In the genomic region with DNA sequence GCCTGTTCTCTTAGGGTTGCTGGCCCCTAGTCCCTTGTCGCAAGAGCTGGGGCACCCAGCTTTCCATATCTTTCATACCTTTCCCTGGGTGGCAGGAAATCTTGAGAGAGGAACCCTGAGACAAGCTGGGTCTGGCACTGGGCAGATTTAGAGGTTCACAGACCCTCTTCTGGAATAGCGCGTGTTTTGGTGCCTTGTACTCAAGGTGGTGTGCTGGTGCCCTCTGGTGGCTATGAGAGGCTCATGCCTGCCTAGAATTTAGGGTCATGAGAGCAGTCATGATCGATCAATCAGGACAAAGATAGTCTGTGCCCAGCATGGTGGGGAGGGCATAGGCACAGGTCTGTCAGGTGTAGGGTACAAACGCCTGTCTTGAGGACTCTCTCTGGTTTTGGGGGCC, we compare ENCODE assay signal across 10 mouse cellular contexts. TPM values are rescaled to one million over a fixed set of nuclear protein-coding genes. Genes with fewer than 3 reads are reported as not detected.
A peak's percentile ranks its signal among the peaks of the same experiment; 100 is the strongest.
DNase-seq lines count a peak whose midpoint lies in the region; ATAC-seq and TF ChIP-seq lines count a peak whose summit lies in the region.
"Had no signal": no experiment of that assay in that cellular context is flagged by ENCODE, and none has a peak within 500 bp of the region (broad histone marks: within the 10 kb centered on the region; RNA-seq: fewer than 3 reads in every experiment).

No protein-coding gene starts in this region.

- H3K9ac ChIP-seq in heart, embryonic 11.5 days (ENCODE audit: low read depth, low read length): no peak overlapping the region
- 0 out of 2 replicates have a peak overlapping the region, but pooled peaks have one; percentile 15 for H3K9ac ChIP-seq in embryonic facial prominence, embryonic 12.5 days

- no peak overlapping the region for H3K27ac ChIP-seq in heart, embryonic 11.5 days (ENCODE audit: low read depth, low read length)
- no peak overlapping the region for H3K27ac ChIP-seq in bone marrow, adult 2 months (ENCODE audit: control insufficient read depth, insufficient read depth, low read depth, low read length, poor library complexity)
- H3K27ac ChIP-seq in embryonic facial prominence, embryonic 12.5 days: no peak overlapping the region
- H3K27ac ChIP-seq: macrophage had no signal

- 0 out of 2 replicates have a peak, but pooled peaks cover 7% of the 10 kb centered on the region for H3K27me3 ChIP-seq in heart, embryonic 11.5 days (ENCODE audit: control insufficient read depth, insufficient read depth, low read length)
- H3K27me3 ChIP-seq in embryonic facial prominence, embryonic 12.5 days: no peaks in the 10 kb centered on the region
- H3K27me3 ChIP-seq: Patski had no signal

- ATAC-seq in heart, embryonic 11.5 days (replicated peaks; ENCODE audit: insufficient number of reproducible peaks, low FRiP score, low TSS enrichment): no peak
- no peak for ATAC-seq in embryonic facial prominence, embryonic 12.5 days (ENCODE audit: insufficient number of reproducible peaks, insufficient read depth, low FRiP score, low TSS enrichment)
- peak; percentile 67 to 74 for ATAC-seq in hematopoietic stem cell, adult 5-6 weeks (replicated peaks in 1 of 2; ENCODE audit: insufficient read depth in 1 of 2, low FRiP score in 2 of 2, low TSS enrichment in 1 of 2, low read depth in 1 of 2, poor library complexity in 2 of 2, severe bottlenecking in 2 of 2)
- ATAC-seq: Patski had no signal

- no peak overlapping the region for H3K4me3 ChIP-seq in heart, embryonic 11.5 days (ENCODE audit: low read depth, low read length)
- no peak overlapping the region for H3K4me3 ChIP-seq in bone marrow, adult 2 months (replicated peaks; ENCODE audit: control insufficient read depth, low read depth, low read length)
- no peak overlapping the region for H3K4me3 ChIP-seq in embryonic facial prominence, embryonic 12.5 days

- no peak for TF ChIP-seq POLR2A in bone marrow, adult 2 months (IDR thresholded peaks at IDR 0.05; ENCODE audit: borderline replicate concordance, control insufficient read depth, low read depth, low read length)

- peaks cover 14% of the 10 kb centered on the region; the same call in 1 of the 2 replicates for H3K4me1 ChIP-seq in heart, embryonic 11.5 days (ENCODE audit: control insufficient read depth, insufficient read depth, low read length)
- H3K4me1 ChIP-seq in bone marrow, adult 2 months (ENCODE audit: control insufficient read depth, insufficient read depth, low read length): no peaks in the 10 kb centered on the region
- H3K4me1 ChIP-seq in embryonic facial prominence, embryonic 12.5 days: peaks cover 22% of the 10 kb centered on the region

- H3K36me3 ChIP-seq in heart, embryonic 11.5 days (ENCODE audit: control insufficient read depth, insufficient read depth, low read length): no peaks in the 10 kb centered on the region
- H3K36me3 ChIP-seq in embryonic facial prominence, embryonic 12.5 days: no peaks in the 10 kb centered on the region; the same call in 1 of the 2 replicates

- DNase-seq in heart, adult 18-20 months: peak; percentile 61 to 86
- peak; percentile 28 for DNase-seq in layer of hippocampus, adult 9-11 months
- peak; percentile 64 for DNase-seq in lung, postnatal 25 days (ENCODE audit: low spot score)
- DNase-seq in right cerebral cortex, postnatal 14 days: peak; percentile 74

- no peaks in the 10 kb centered on the region for H3K9me3 ChIP-seq in heart, embryonic 11.5 days (replicated peaks; ENCODE audit: control insufficient read depth, low read length)
- no peaks in the 10 kb centered on the region for H3K9me3 ChIP-seq in embryonic facial prominence, embryonic 12.5 days

- TF ChIP-seq CTCF in bone marrow, adult 2 months (IDR thresholded peaks at IDR 0.05; ENCODE audit: control insufficient read depth, insufficient read depth, low read length): peak; percentile 93

- no peak overlapping the region for H3K4me2 ChIP-seq in heart, embryonic 11.5 days
- H3K4me2 ChIP-seq in embryonic facial prominence, embryonic 12.5 days (replicated peaks): no peak overlapping the region

- 18% methylated on average over 5 of the region's 5 CpGs for WGBS in heart, embryonic 11.5 days (ENCODE audit: insufficient replicate concordance)
- WGBS in bone marrow, adult 2 months: 13% methylated on average over 5 of the region's 5 CpGs
- 10% methylated on average over 5 of the region's 5 CpGs for WGBS in embryonic facial prominence, embryonic 12.5 days

RNA-seq across cellular contexts. Expression of gene Megf6, which starts 36.7 kb away (rescaled TPM):
- total RNA-seq in heart, adult 18-20 months (2021): 1 to 10 TPM; 3.7 to 4.6 TPM
- 8.6 and 8.8 TPM in 2 replicates for polyA plus RNA-seq in heart, embryonic 11.5 days (2014; fragmentation: Nextera tagmentation; extraction: Ambion mirVana)
- 0.22 TPM in 1 of 2 replicates, not detected in the other for polyA plus RNA-seq in bone marrow, adult 2 months (2011; ENCODE audit: insufficient read depth, insufficient read length, low replicate concordance, missing spikeins)
- 60.5 and 63.2 TPM in 2 replicates for polyA plus RNA-seq in embryonic facial prominence, embryonic 12.5 days (2016; fragmentation: Nextera tagmentation; extraction: Ambion mirVana)
- not detected in 2 replicates for total RNA-seq in hematopoietic stem cell, adult 5-6 weeks (2017)
- polyA plus RNA-seq: macrophage had no signal

RNA-seq across cellular contexts. Expression of gene Tprgl, which starts 46.8 kb away (rescaled TPM):
- total RNA-seq in heart, adult 18-20 months (2021): 100 to 1,000 TPM; 120 to 127 TPM
- polyA plus RNA-seq in heart, embryonic 11.5 days (2014; fragmentation: Nextera tagmentation; extraction: Ambion mirVana): 125 and 135 TPM in 2 replicates
- polyA plus RNA-seq in bone marrow, adult 2 months (2011; ENCODE audit: insufficient read depth, insufficient read length, low replicate concordance, missing spikeins): 101 and 105 TPM in 2 replicates
- polyA plus RNA-seq in embryonic facial prominence, embryonic 12.5 days (2016; fragmentation: Nextera tagmentation; extraction: Ambion mirVana): 144 and 146 TPM in 2 replicates
- total RNA-seq in hematopoietic stem cell, adult 5-6 weeks (2017): 41.7 and 47.3 TPM in 2 replicates

Comparison
In these comparisons a context has a peak if more than half of its experiments do, and no peak if none do; other contexts are left out.
1. ATAC-seq: peak in hematopoietic stem cell, adult 5-6 weeks (2 of 2); none in heart, embryonic 11.5 days (single experiment) and embryonic facial prominence, embryonic 12.5 days (single experiment).
2. Peak in every context shown above with its lines, with median percentiles within 50 percentile points of each other: DNase-seq.